Mouse (Mus musculus): ENCODE data around the gene Rgs3. TPM values are rescaled to one million over a fixed set of nuclear protein-coding genes. Genes with fewer than 3 reads are reported as not detected.

Rgs3 gene
- polyA plus RNA-seq, 1 experiment from 2014 or later, result 30.1 TPM

- peak overlapping the region; percentile 4; the same call in 1 of the 2 replicates for H3K4me3 ChIP-seq (ENCODE audit: low read depth, low read length)
- no peak for ATAC-seq (ENCODE audit: low read depth)
- peak overlapping the region; percentile 50 for H3K4me2 ChIP-seq (ENCODE audit: low read depth, low read length)
- WGBS, result 50% methylated on average over 10 of the region's 10 CpGs
- no peaks in the 10 kb centered on the region for H3K36me3 ChIP-seq (ENCODE audit: control insufficient read depth, insufficient read depth, low read length)
- H3K9me3 ChIP-seq (ENCODE audit: control insufficient read depth, low read length), result no peaks in the 10 kb centered on the region
- no peak overlapping the region for H3K27ac ChIP-seq (ENCODE audit: low read depth, low read length)
- H3K27me3 ChIP-seq (ENCODE audit: control insufficient read depth, insufficient read depth, low read length), result no peaks in the 10 kb centered on the region
- peaks cover 31% of the 10 kb centered on the region for H3K4me1 ChIP-seq (ENCODE audit: control insufficient read depth, insufficient read depth, low read length)
- 0 out of 2 replicates have a peak overlapping the region, but pooled peaks have one; percentile 5 for H3K9ac ChIP-seq (replicated peaks; ENCODE audit: low read depth, low read length)
Measured at GRCm38 (mm10) chr4:62677047-62677737, 117.5 kb downstream of the Rgs3 start.

- peak; percentile 29; the same call in 1 of the 2 replicates for ATAC-seq (ENCODE audit: low read depth)
- H3K27me3 ChIP-seq (ENCODE audit: control insufficient read depth, insufficient read depth, low read length), result no peaks in the 10 kb centered on the region
- H3K27ac ChIP-seq (ENCODE audit: low read depth, low read length), result no peak overlapping the region
- H3K4me2 ChIP-seq (ENCODE audit: low read depth, low read length), result no peak overlapping the region
- H3K36me3 ChIP-seq (ENCODE audit: control insufficient read depth, insufficient read depth, low read length), result no peaks in the 10 kb centered on the region
- 66% methylated on average over 9 of the region's 9 CpGs for WGBS
- no peak overlapping the region for H3K4me3 ChIP-seq (ENCODE audit: low read depth, low read length)
- H3K4me1 ChIP-seq (ENCODE audit: control insufficient read depth, insufficient read depth, low read length), result peaks cover 31% of the 10 kb centered on the region
- H3K9ac ChIP-seq (replicated peaks; ENCODE audit: low read depth, low read length), result no peak overlapping the region
- no peaks in the 10 kb centered on the region for H3K9me3 ChIP-seq (ENCODE audit: control insufficient read depth, low read length)
Measured at GRCm38 (mm10) chr4:62679157-62679556, 119.5 kb downstream of the Rgs3 start.

- no peak for ATAC-seq (ENCODE audit: low read depth)
- WGBS, result 79% methylated on average over 11 of the region's 11 CpGs
- H3K4me2 ChIP-seq (ENCODE audit: low read depth, low read length), result no peak overlapping the region
- H3K9me3 ChIP-seq (ENCODE audit: control insufficient read depth, low read length), result no peaks in the 10 kb centered on the region
- no peak overlapping the region for H3K9ac ChIP-seq (replicated peaks; ENCODE audit: low read depth, low read length)
- no peak overlapping the region for H3K4me3 ChIP-seq (ENCODE audit: low read depth, low read length)
- H3K27ac ChIP-seq (ENCODE audit: low read depth, low read length), result no peak overlapping the region
- no peaks in the 10 kb centered on the region for H3K27me3 ChIP-seq (ENCODE audit: control insufficient read depth, insufficient read depth, low read length)
- peaks cover 17% of the 10 kb centered on the region; the same call in 1 of the 2 replicates for H3K4me1 ChIP-seq (ENCODE audit: control insufficient read depth, insufficient read depth, low read length)
- no peaks in the 10 kb centered on the region for H3K36me3 ChIP-seq (ENCODE audit: control insufficient read depth, insufficient read depth, low read length)
Measured at GRCm38 (mm10) chr4:62681467-62681866, 121.8 kb downstream of the Rgs3 start.

- 94% methylated on average over 8 of the region's 8 CpGs for WGBS
- peaks cover 10% of the 10 kb centered on the region; the same call in 1 of the 2 replicates for H3K4me1 ChIP-seq (ENCODE audit: control insufficient read depth, insufficient read depth, low read length)
- no peak overlapping the region for H3K4me3 ChIP-seq (ENCODE audit: low read depth, low read length)
- no peaks in the 10 kb centered on the region for H3K27me3 ChIP-seq (ENCODE audit: control insufficient read depth, insufficient read depth, low read length)
- no peaks in the 10 kb centered on the region for H3K9me3 ChIP-seq (ENCODE audit: control insufficient read depth, low read length)
- no peak overlapping the region for H3K4me2 ChIP-seq (ENCODE audit: low read depth, low read length)
- H3K9ac ChIP-seq (replicated peaks; ENCODE audit: low read depth, low read length), result no peak overlapping the region
- H3K36me3 ChIP-seq (ENCODE audit: control insufficient read depth, insufficient read depth, low read length), result no peaks in the 10 kb centered on the region
- ATAC-seq (ENCODE audit: low read depth), result no peak
- H3K27ac ChIP-seq (ENCODE audit: low read depth, low read length), result no peak overlapping the region
Measured at GRCm38 (mm10) chr4:62682371-62682770, 122.7 kb downstream of the Rgs3 start.

GRCm38 (mm10) chr4:62683148-62683547, 123.5 kb downstream of the Rgs3 start:
- Histone ChIP-seq H3K4me1 (ENCODE audit: control insufficient read depth, insufficient read depth, low read length) (peaks cover 7% of the 10 kb centered on the region; the same call in 1 of the 2 replicates), H3K27me3 (ENCODE audit: control insufficient read depth, insufficient read depth, low read length) (no peaks in the 10 kb centered on the region), H3K9ac (replicated peaks; ENCODE audit: low read depth, low read length) (no peak overlapping the region), H3K36me3 (ENCODE audit: control insufficient read depth, insufficient read depth, low read length) (no peaks in the 10 kb centered on the region), H3K9me3 (ENCODE audit: control insufficient read depth, low read length) (no peaks in the 10 kb centered on the region), H3K4me3 (ENCODE audit: low read depth, low read length) (no peak overlapping the region), H3K4me2 (ENCODE audit: low read depth, low read length) (no peak overlapping the region), H3K27ac (ENCODE audit: low read depth, low read length) (no peak overlapping the region)
- ATAC-seq (ENCODE audit: low read depth), result no peak
- 92% methylated on average over 6 of the region's 6 CpGs for WGBS

GRCm38 (mm10) chr4:62684351-62684750, 124.7 kb downstream of the Rgs3 start:
- H3K4me1 ChIP-seq (ENCODE audit: control insufficient read depth, insufficient read depth, low read length), result peaks cover 4% of the 10 kb centered on the region; the same call in 1 of the 2 replicates

GRCm38 (mm10) chr4:62685268-62685667, 125.6 kb downstream of the Rgs3 start:
- Histone ChIP-seq H3K4me1 (ENCODE audit: control insufficient read depth, insufficient read depth, low read length) (0 out of 2 replicates have a peak, but pooled peaks cover 3% of the 10 kb centered on the region), H3K36me3 (ENCODE audit: control insufficient read depth, insufficient read depth, low read length) (no peaks in the 10 kb centered on the region), H3K27ac (ENCODE audit: low read depth, low read length) (no peak overlapping the region), H3K9ac (replicated peaks; ENCODE audit: low read depth, low read length) (no peak overlapping the region), H3K4me3 (ENCODE audit: low read depth, low read length) (no peak overlapping the region), H3K9me3 (ENCODE audit: control insufficient read depth, low read length) (no peaks in the 10 kb centered on the region), H3K27me3 (ENCODE audit: control insufficient read depth, insufficient read depth, low read length) (no peaks in the 10 kb centered on the region), H3K4me2 (ENCODE audit: low read depth, low read length) (no peak overlapping the region)
- 65% methylated on average over 10 of the region's 10 CpGs for WGBS
- no peak for ATAC-seq (ENCODE audit: low read depth)

More at GRCm38 (mm10) chr4:62684351-62684750, 124.7 kb downstream of the Rgs3 start:
- Histone ChIP-seq H3K27ac (ENCODE audit: low read depth, low read length) (no peak overlapping the region), H3K27me3 (ENCODE audit: control insufficient read depth, insufficient read depth, low read length) (no peaks in the 10 kb centered on the region), H3K9me3 (ENCODE audit: control insufficient read depth, low read length) (no peaks in the 10 kb centered on the region), H3K4me3 (ENCODE audit: low read depth, low read length) (no peak overlapping the region), H3K36me3 (ENCODE audit: control insufficient read depth, insufficient read depth, low read length) (no peaks in the 10 kb centered on the region), H3K9ac (replicated peaks; ENCODE audit: low read depth, low read length) (no peak overlapping the region), H3K4me2 (ENCODE audit: low read depth, low read length) (no peak overlapping the region)
- no peak for ATAC-seq (ENCODE audit: low read depth)
- WGBS, result 91% methylated on average over 3 of the region's 3 CpGs

- H3K4me1 ChIP-seq (ENCODE audit: control insufficient read depth, insufficient read depth, low read length), result no peaks in the 10 kb centered on the region
- WGBS, result 31% methylated on average over 1 of the region's 1 CpGs
Measured at GRCm38 (mm10) chr4:62686769-62687168, 127.1 kb downstream of the Rgs3 start.

GRCm38 (mm10) chr4:62688142-62688541, 128.5 kb downstream of the Rgs3 start:
- H3K4me2 ChIP-seq (ENCODE audit: low read depth, low read length), result no peak overlapping the region
- H3K27ac ChIP-seq (ENCODE audit: low read depth, low read length), result no peak overlapping the region
- H3K36me3 ChIP-seq (ENCODE audit: control insufficient read depth, insufficient read depth, low read length), result peaks cover 9% of the 10 kb centered on the region; the same call in 1 of the 2 replicates
- H3K9ac ChIP-seq (replicated peaks; ENCODE audit: low read depth, low read length), result no peak overlapping the region
- H3K27me3 ChIP-seq (ENCODE audit: control insufficient read depth, insufficient read depth, low read length), result no peaks in the 10 kb centered on the region
- 73% methylated on average over 5 of the region's 5 CpGs for WGBS
- H3K9me3 ChIP-seq (ENCODE audit: control insufficient read depth, low read length), result no peaks in the 10 kb centered on the region
- no peaks in the 10 kb centered on the region for H3K4me1 ChIP-seq (ENCODE audit: control insufficient read depth, insufficient read depth, low read length)
- no peak for ATAC-seq (ENCODE audit: low read depth)
- H3K4me3 ChIP-seq (ENCODE audit: low read depth, low read length), result no peak overlapping the region

More at GRCm38 (mm10) chr4:62686769-62687168, 127.1 kb downstream of the Rgs3 start:
- Histone ChIP-seq H3K4me2 (ENCODE audit: low read depth, low read length) (no peak overlapping the region), H3K9ac (replicated peaks; ENCODE audit: low read depth, low read length) (no peak overlapping the region), H3K9me3 (ENCODE audit: control insufficient read depth, low read length) (no peaks in the 10 kb centered on the region), H3K36me3 (ENCODE audit: control insufficient read depth, insufficient read depth, low read length) (peaks cover 9% of the 10 kb centered on the region; the same call in 1 of the 2 replicates), H3K27ac (ENCODE audit: low read depth, low read length) (no peak overlapping the region), H3K4me3 (ENCODE audit: low read depth, low read length) (no peak overlapping the region), H3K27me3 (ENCODE audit: control insufficient read depth, insufficient read depth, low read length) (no peaks in the 10 kb centered on the region)
- ATAC-seq (ENCODE audit: low read depth), result no peak

Data from neural tube, embryonic 14.5 days (tissue).